16 mouse cellular contexts compared by ENCODE assay signal in the genomic region with DNA sequence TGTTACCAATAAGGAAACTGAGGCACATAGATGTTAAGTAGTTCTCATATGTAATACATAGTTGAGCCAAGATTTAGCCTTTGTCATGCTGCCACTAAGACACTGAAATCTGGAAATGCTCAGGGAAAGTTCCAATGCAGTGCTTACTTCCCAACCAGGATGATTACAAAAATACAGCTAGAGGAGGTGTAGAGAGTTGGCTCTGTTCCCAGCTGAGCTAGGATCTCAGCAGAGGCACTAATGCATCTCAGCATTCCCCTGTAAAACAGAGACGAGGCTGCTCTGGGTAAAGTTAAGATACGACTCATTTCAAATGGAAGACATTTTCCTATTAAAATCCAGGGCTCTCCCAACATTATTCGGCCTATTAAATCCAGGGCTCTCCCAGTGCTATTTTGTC. TPM values are rescaled to one million over a fixed set of nuclear protein-coding genes. Genes with fewer than 3 reads are reported as not detected.
DNase-seq lines count a peak whose midpoint lies in the region; ATAC-seq lines count a peak whose summit lies in the region.
"Had no signal": no experiment of that assay in that cellular context is flagged by ENCODE, and none has a peak within 500 bp of the region (broad histone marks: within the 10 kb centered on the region; RNA-seq: fewer than 3 reads in every experiment).

No protein-coding gene starts in this region.

- peaks cover 6% of the 10 kb centered on the region; the same call in 1 of the 2 replicates for H3K4me1 ChIP-seq in embryonic facial prominence, embryonic 13.5 days
- H3K4me1 ChIP-seq in embryonic facial prominence, embryonic 10.5 days: no peaks in the 10 kb centered on the region
- peaks cover 5% of the 10 kb centered on the region; the same call in 1 of the 2 replicates for H3K4me1 ChIP-seq in limb, embryonic 13.5 days
- no peaks in the 10 kb centered on the region for H3K4me1 ChIP-seq in limb, embryonic 10.5 days
- no peaks in the 10 kb centered on the region for H3K4me1 ChIP-seq in embryonic facial prominence, embryonic 14.5 days (ENCODE audit: control insufficient read depth, insufficient read depth, low read length)
- H3K4me1 ChIP-seq: midbrain, embryonic 12.5 days had no signal

- ATAC-seq in embryonic facial prominence, embryonic 13.5 days (ENCODE audit: insufficient number of reproducible peaks, insufficient read depth, low FRiP score, low TSS enrichment, low read depth): no peak
- peak; percentile 84 for ATAC-seq in limb, embryonic 13.5 days (ENCODE audit: low FRiP score, low read depth)
- ATAC-seq in embryonic facial prominence, embryonic 14.5 days (ENCODE audit: low read depth): no peak
- no peak for ATAC-seq in CD4-positive, CD25-positive, alpha-beta regulatory T cell, adult 4 months
- ATAC-seq: intestine, embryonic 16.5 days had no signal

- peak overlapping the region; percentile 55; the same call in 1 of the 2 replicates for H3K27ac ChIP-seq in embryonic facial prominence, embryonic 13.5 days
- H3K27ac ChIP-seq in embryonic facial prominence, embryonic 10.5 days (replicated peaks): no peak overlapping the region
- H3K27ac ChIP-seq in limb, embryonic 13.5 days: no peak overlapping the region; the same call in 1 of the 2 replicates
- H3K27ac ChIP-seq in limb, embryonic 10.5 days: no peak overlapping the region
- no peak overlapping the region for H3K27ac ChIP-seq in embryonic facial prominence, embryonic 14.5 days (replicated peaks; ENCODE audit: low read depth, low read length)
- H3K27ac ChIP-seq: midbrain, embryonic 12.5 days had no signal

- DNase-seq in embryonic facial prominence, embryonic 10.5 days (ENCODE audit: low spot score): no peak
- no peak for DNase-seq in limb, embryonic 10.5 days (ENCODE audit: low spot score)
- peak; percentile 68 for DNase-seq in embryonic facial prominence, embryonic 14.5 days (ENCODE audit: low spot score)
- DNase-seq in right cerebral cortex, postnatal 10 days (ENCODE audit: low spot score in 2 of 2): peak; percentile 46 to 56
- DNase-seq in cerebellum, adult 9-11 months: no peak
- DNase-seq: cerebellum, adult 9-10 months; gastrocnemius, postnatal 10 days; kidney, postnatal 10 days; layer of hippocampus, adult 9-11 months; thymus, adult 2 months had no signal

- no peaks in the 10 kb centered on the region for H3K27me3 ChIP-seq in embryonic facial prominence, embryonic 13.5 days
- no peaks in the 10 kb centered on the region for H3K27me3 ChIP-seq in embryonic facial prominence, embryonic 10.5 days (replicated peaks; ENCODE audit: low read depth, poor library complexity, severe bottlenecking)
- no peaks in the 10 kb centered on the region for H3K27me3 ChIP-seq in limb, embryonic 13.5 days
- H3K27me3 ChIP-seq in limb, embryonic 10.5 days (ENCODE audit: low read depth, poor library complexity, severe bottlenecking): no peaks in the 10 kb centered on the region
- no peaks in the 10 kb centered on the region for H3K27me3 ChIP-seq in embryonic facial prominence, embryonic 14.5 days (replicated peaks; ENCODE audit: control insufficient read depth, insufficient read depth, low read length)
- H3K27me3 ChIP-seq: heart, embryonic 12.5 days had no signal

- H3K9me3 ChIP-seq in embryonic facial prominence, embryonic 13.5 days: no peaks in the 10 kb centered on the region
- no peaks in the 10 kb centered on the region for H3K9me3 ChIP-seq in embryonic facial prominence, embryonic 10.5 days
- no peaks in the 10 kb centered on the region for H3K9me3 ChIP-seq in limb, embryonic 13.5 days
- no peaks in the 10 kb centered on the region for H3K9me3 ChIP-seq in limb, embryonic 10.5 days (replicated peaks)
- H3K9me3 ChIP-seq in embryonic facial prominence, embryonic 14.5 days (ENCODE audit: control insufficient read depth, low read length): no peaks in the 10 kb centered on the region
- H3K9me3 ChIP-seq: heart, embryonic 12.5 days; midbrain, embryonic 12.5 days had no signal

- H3K4me3 ChIP-seq in embryonic facial prominence, embryonic 13.5 days: no peak overlapping the region
- H3K4me3 ChIP-seq in embryonic facial prominence, embryonic 10.5 days: no peak overlapping the region
- H3K4me3 ChIP-seq in limb, embryonic 13.5 days: no peak overlapping the region
- H3K4me3 ChIP-seq in limb, embryonic 10.5 days: no peak overlapping the region
- no peak overlapping the region for H3K4me3 ChIP-seq in embryonic facial prominence, embryonic 14.5 days (ENCODE audit: low read depth, low read length)
- H3K4me3 ChIP-seq: heart, embryonic 12.5 days; midbrain, embryonic 12.5 days had no signal

- WGBS in embryonic facial prominence, embryonic 13.5 days: 36% methylated on average over 3 of the region's 3 CpGs
- whole genome bisulfite sequencing in embryonic facial prominence, embryonic 10.5 days: 90% methylated on average over 3 of the region's 3 CpGs
- WGBS in limb, embryonic 13.5 days: 42% methylated on average over 3 of the region's 3 CpGs
- WGBS in limb, embryonic 10.5 days: 84% methylated on average over 3 of the region's 3 CpGs
- WGBS in embryonic facial prominence, embryonic 14.5 days: 55% methylated on average over 3 of the region's 3 CpGs

- no peak overlapping the region for H3K9ac ChIP-seq in embryonic facial prominence, embryonic 13.5 days
- no peak overlapping the region for H3K9ac ChIP-seq in limb, embryonic 13.5 days
- H3K9ac ChIP-seq in embryonic facial prominence, embryonic 14.5 days (ENCODE audit: low read depth, low read length): no peak overlapping the region
- H3K9ac ChIP-seq: heart, embryonic 12.5 days; midbrain, embryonic 12.5 days had no signal

- H3K4me2 ChIP-seq in embryonic facial prominence, embryonic 13.5 days: no peak overlapping the region
- no peak overlapping the region for H3K4me2 ChIP-seq in limb, embryonic 13.5 days (replicated peaks)
- no peak overlapping the region for H3K4me2 ChIP-seq in embryonic facial prominence, embryonic 14.5 days (ENCODE audit: low read depth, low read length)
- H3K4me2 ChIP-seq: heart, embryonic 12.5 days; midbrain, embryonic 12.5 days had no signal

- no peaks in the 10 kb centered on the region for H3K36me3 ChIP-seq in embryonic facial prominence, embryonic 13.5 days
- H3K36me3 ChIP-seq in embryonic facial prominence, embryonic 10.5 days (replicated peaks): no peaks in the 10 kb centered on the region
- no peaks in the 10 kb centered on the region for H3K36me3 ChIP-seq in limb, embryonic 13.5 days
- H3K36me3 ChIP-seq in limb, embryonic 10.5 days: no peaks in the 10 kb centered on the region
- H3K36me3 ChIP-seq in embryonic facial prominence, embryonic 14.5 days (ENCODE audit: control insufficient read depth, insufficient read depth, low read length): no peaks in the 10 kb centered on the region
- H3K36me3 ChIP-seq: heart, embryonic 12.5 days; midbrain, embryonic 12.5 days had no signal

RNA-seq across cellular contexts. Expression of gene Abhd17c, which starts 52.3 kb away (rescaled TPM):
- 11.7 and 26.0 TPM in 2 replicates for polyA plus RNA-seq in embryonic facial prominence, embryonic 13.5 days (2015; fragmentation: Nextera tagmentation; extraction: Ambion mirVana)
- 41.9 and 43.3 TPM in 2 replicates for polyA plus RNA-seq in embryonic facial prominence, embryonic 10.5 days (2016; fragmentation: Nextera tagmentation; extraction: Ambion mirVana)
- 25.4 and 33.4 TPM in 2 replicates for polyA plus RNA-seq in limb, embryonic 13.5 days (2015; fragmentation: Nextera tagmentation; extraction: Ambion mirVana)
- polyA plus RNA-seq in limb, embryonic 10.5 days (2016; fragmentation: Nextera tagmentation; extraction: Ambion mirVana): 46.2 and 53.6 TPM in 2 replicates
- 32.8 and 34.9 TPM in 2 replicates for polyA plus RNA-seq in embryonic facial prominence, embryonic 14.5 days (2014; fragmentation: Nextera tagmentation; extraction: Ambion mirVana)
- polyA plus RNA-seq in CD4-positive, CD25-positive, alpha-beta regulatory T cell, adult 4 months (2017; shearing (Covaris generic)): 10 to 100 TPM in 1 of 2 experiments, 1 to 10 TPM in 1; 6.1 to 11.7 TPM

Comparison
In these comparisons a context has a peak if more than half of its experiments do, and no peak if none do; other contexts are left out.
1. DNase-seq: peak in embryonic facial prominence, embryonic 14.5 days (single experiment) and right cerebral cortex, postnatal 10 days (2 of 2); none in embryonic facial prominence, embryonic 10.5 days (single experiment), limb, embryonic 10.5 days (single experiment) and cerebellum, adult 9-11 months (single experiment).